Mouse (Mus musculus) CD8-positive naive resting alpha-beta T cell, adult 2 months (primary cell): ENCODE measurements around the gene Scarb2.
"Not testable (repeated sequence)": the region's sequence is repeated elsewhere in the genome, so short reads cannot be mapped to it uniquely, and the experiment has no call there.

ENCODE experiments used
- DNase-seq, 2 experiments: peaks; one replicate each; pipeline ENCODE4 v3.0.0; 2022; ENCODE audit warnings: low read depth in 2 of 2, low spot score in 2 of 2

Gene Scarb2

GRCm38 (mm10) chr5:92506733-92507132 is at the start of gene Scarb2:
Scarb2 (minus strand) TSS chr5:92506833.
- DNase-seq: no peak

- no peak for DNase-seq
Observed at GRCm38 (mm10) chr5:92555905-92556304, 49.3 kb upstream of the Scarb2 start.

- DNase-seq: no peak
Observed at GRCm38 (mm10) chr5:92554891-92555511, 48.4 kb upstream of the Scarb2 start, which contains the start of gene Fam47e. Fam47e (plus strand) TSS chr5:92555069.

GRCm38 (mm10) chr5:92554443-92554842 is 47.8 kb upstream of the Scarb2 start:
- no peak for DNase-seq

GRCm38 (mm10) chr5:92553939-92554338 is 47.3 kb upstream of the Scarb2 start:
- DNase-seq: peak in 1 of 2 experiments; percentile 12

- no peak for DNase-seq
Observed at GRCm38 (mm10) chr5:92552611-92553010, 46.0 kb upstream of the Scarb2 start.

- no peak for DNase-seq
Observed at GRCm38 (mm10) chr5:92539698-92540097, 33.1 kb upstream of the Scarb2 start.

- DNase-seq: no peak
Observed at GRCm38 (mm10) chr5:92524821-92525258, 18.2 kb upstream of the Scarb2 start.

- not testable (repeated sequence) for DNase-seq
Observed at GRCm38 (mm10) chr5:92521131-92521530, 14.5 kb upstream of the Scarb2 start.

GRCm38 (mm10) chr5:92512066-92512465 is 5.4 kb upstream of the Scarb2 start:
- DNase-seq: no peak

GRCm38 (mm10) chr5:92511256-92511655 is 4.6 kb upstream of the Scarb2 start:
- no peak for DNase-seq

- no peak for DNase-seq
Observed at GRCm38 (mm10) chr5:92508853-92509252, 2.2 kb upstream of the Scarb2 start.

GRCm38 (mm10) chr5:92506301-92506729 is 318 bp downstream of the Scarb2 start:
- DNase-seq: peak; percentile 24 to 50

- DNase-seq: peak; percentile 82 to 85
Observed at GRCm38 (mm10) chr5:92505402-92505865, 1.2 kb downstream of the Scarb2 start.

- peak; percentile 68 to 74 for DNase-seq
Observed at GRCm38 (mm10) chr5:92504676-92505400, 1.8 kb downstream of the Scarb2 start.

- no peak for DNase-seq
Observed at GRCm38 (mm10) chr5:92503856-92504618, 2.6 kb downstream of the Scarb2 start.

- DNase-seq: no peak
Observed at GRCm38 (mm10) chr5:92503356-92503847, 3.2 kb downstream of the Scarb2 start.

GRCm38 (mm10) chr5:92499378-92499777 is 7.3 kb downstream of the Scarb2 start:
- DNase-seq: peak in 1 of 2 experiments; percentile 28

GRCm38 (mm10) chr5:92498661-92499060 is 8.0 kb downstream of the Scarb2 start:
- no peak for DNase-seq

GRCm38 (mm10) chr5:92498225-92498624 is 8.4 kb downstream of the Scarb2 start:
- DNase-seq: no peak

- peak in 1 of 2 experiments; percentile 0 for DNase-seq
Observed at GRCm38 (mm10) chr5:92495771-92496409, 10.7 kb downstream of the Scarb2 start.
